8 mouse cellular contexts compared by ENCODE assay signal in genomic region chr19:45953286-45953685, GRCm38 (mm10). TPM values are rescaled to one million over a fixed set of nuclear protein-coding genes. Genes with fewer than 3 reads are reported as not detected.
DNase-seq lines count a peak whose midpoint lies in the region; ATAC-seq and TF ChIP-seq lines count a peak whose summit lies in the region.

No protein-coding gene starts in this region.

- no peak for TF ChIP-seq POLR2A in spleen, adult 2 months (IDR thresholded peaks at IDR 0.05; ENCODE audit: low read depth, low read length)

- DNase-seq in heart, adult 11 months: peak; percentile 41
- DNase-seq in heart, embryonic 10.5 days (ENCODE audit: low spot score): no peak
- peak; percentile 4 to 6 for DNase-seq in spleen, adult 2 months (ENCODE audit: low read depth in 1 of 2, low spot score in 2 of 2)
- DNase-seq in spleen, postnatal 14 days (ENCODE audit: low spot score in 2 of 2): no peak
- peak; percentile 70 for DNase-seq in embryo, embryonic 11 days
- DNase-seq in lung, embryonic 14.5 days: peak; percentile 78
- DNase-seq in thymus, postnatal 36 days: peak; percentile 7 to 13

- no peaks in the 10 kb centered on the region for H3K27me3 ChIP-seq in heart, embryonic 10.5 days (ENCODE audit: insufficient read depth, poor library complexity, severe bottlenecking)
- no peaks in the 10 kb centered on the region for H3K27me3 ChIP-seq in spleen, adult 2 months (ENCODE audit: control insufficient read depth, insufficient read depth, low read length)
- no peaks in the 10 kb centered on the region for H3K27me3 ChIP-seq in lung, embryonic 14.5 days (ENCODE audit: insufficient read depth, low read length)
- no peaks in the 10 kb centered on the region for H3K27me3 ChIP-seq in forebrain, embryonic 16.5 days (replicated peaks; ENCODE audit: control insufficient read depth, insufficient read depth, low read length)

- no peaks in the 10 kb centered on the region for H3K4me1 ChIP-seq in heart, embryonic 10.5 days
- no peaks in the 10 kb centered on the region for H3K4me1 ChIP-seq in spleen, adult 2 months (ENCODE audit: control insufficient read depth, insufficient read depth, insufficient read length)
- H3K4me1 ChIP-seq in lung, embryonic 14.5 days (ENCODE audit: insufficient read depth): no peaks in the 10 kb centered on the region
- no peaks in the 10 kb centered on the region for H3K4me1 ChIP-seq in forebrain, embryonic 16.5 days (replicated peaks; ENCODE audit: control insufficient read depth, insufficient read depth, low read length)

- H3K9me3 ChIP-seq in heart, embryonic 10.5 days: no peaks in the 10 kb centered on the region
- no peaks in the 10 kb centered on the region for H3K9me3 ChIP-seq in lung, embryonic 14.5 days (ENCODE audit: low read depth, low read length)
- H3K9me3 ChIP-seq in forebrain, embryonic 16.5 days (ENCODE audit: control insufficient read depth, low read length): no peaks in the 10 kb centered on the region

- peaks cover 35% of the 10 kb centered on the region for H3K36me3 ChIP-seq in heart, embryonic 10.5 days
- H3K36me3 ChIP-seq in spleen, adult 2 months (ENCODE audit: control insufficient read depth, insufficient read depth, low read length): peaks cover 4% of the 10 kb centered on the region; the same call in 1 of the 2 replicates
- H3K36me3 ChIP-seq in lung, embryonic 14.5 days (ENCODE audit: insufficient read depth): peaks cover 26% of the 10 kb centered on the region
- H3K36me3 ChIP-seq in forebrain, embryonic 16.5 days (ENCODE audit: control insufficient read depth, insufficient read depth): no peaks in the 10 kb centered on the region; the same call in 1 of the 2 replicates

- no peak overlapping the region for H3K9ac ChIP-seq in lung, embryonic 14.5 days
- no peak overlapping the region for H3K9ac ChIP-seq in forebrain, embryonic 16.5 days (replicated peaks; ENCODE audit: low read depth, low read length)

- peak; percentile 50; the same call in 1 of the 2 replicates for TF ChIP-seq CTCF in spleen, adult 2 months (IDR thresholded peaks at IDR 0.05; ENCODE audit: extremely low read depth, insufficient read depth, insufficient read length, insufficient replicate concordance)
- peak; percentile 81 for TF ChIP-seq CTCF in lung, embryonic 14.5 days (IDR thresholded peaks at IDR 0.05; ENCODE audit: low read depth)

- no peak overlapping the region for H3K4me3 ChIP-seq in heart, embryonic 10.5 days
- H3K4me3 ChIP-seq in spleen, adult 2 months (ENCODE audit: extremely low read depth, insufficient read depth, insufficient read length): no peak overlapping the region
- no peak overlapping the region for H3K4me3 ChIP-seq in lung, embryonic 14.5 days (ENCODE audit: low read depth, low read length)
- no peak overlapping the region for H3K4me3 ChIP-seq in forebrain, embryonic 16.5 days (replicated peaks; ENCODE audit: low read length)

- H3K4me2 ChIP-seq in lung, embryonic 14.5 days: no peak overlapping the region
- no peak overlapping the region for H3K4me2 ChIP-seq in forebrain, embryonic 16.5 days (ENCODE audit: low read length)

- ATAC-seq in lung, embryonic 14.5 days (ENCODE audit: insufficient read depth): no peak
- ATAC-seq in forebrain, embryonic 16.5 days: no peak

- 10% methylated on average over 3 of the region's 3 CpGs for WGBS in heart, embryonic 10.5 days
- WGBS in spleen, adult 2 months: 15% methylated on average over 3 of the region's 3 CpGs
- WGBS in lung, embryonic 14.5 days: 6% methylated on average over 3 of the region's 3 CpGs
- WGBS in forebrain, embryonic 16.5 days: 5% methylated on average over 3 of the region's 3 CpGs

- H3K27ac ChIP-seq in heart, embryonic 10.5 days: no peak overlapping the region
- no peak overlapping the region for H3K27ac ChIP-seq in spleen, adult 2 months (ENCODE audit: insufficient read depth, low read length)
- H3K27ac ChIP-seq in lung, embryonic 14.5 days (ENCODE audit: low read depth): no peak overlapping the region
- no peak overlapping the region for H3K27ac ChIP-seq in forebrain, embryonic 16.5 days (ENCODE audit: low read length)

RNA-seq across cellular contexts. Expression of gene Armh3, which starts 45.0 kb away (rescaled TPM):
- polyA plus RNA-seq in heart, embryonic 10.5 days (2016; fragmentation: Nextera tagmentation; extraction: Ambion mirVana): 16.0 and 16.6 TPM in 2 replicates
- 5.6 TPM in 2 replicates for polyA plus RNA-seq in spleen, adult 2 months (2012; rRNA removed)
- 16.0 and 17.8 TPM in 2 replicates for polyA plus RNA-seq in lung, embryonic 14.5 days (2014; fragmentation: Nextera tagmentation; extraction: Ambion mirVana)
- polyA plus RNA-seq in forebrain, embryonic 16.5 days (2015; fragmentation: Nextera tagmentation; extraction: Ambion mirVana): 23.8 and 25.3 TPM in 2 replicates

RNA-seq across cellular contexts. Expression of gene Hps6, which starts 50.0 kb away (rescaled TPM):
- polyA plus RNA-seq in heart, embryonic 10.5 days (2016; fragmentation: Nextera tagmentation; extraction: Ambion mirVana): 7.1 and 7.4 TPM in 2 replicates
- 7.4 and 8.8 TPM in 2 replicates for polyA plus RNA-seq in spleen, adult 2 months (2012; rRNA removed)
- 6.0 and 6.5 TPM in 2 replicates for polyA plus RNA-seq in lung, embryonic 14.5 days (2014; fragmentation: Nextera tagmentation; extraction: Ambion mirVana)
- 3.4 and 3.7 TPM in 2 replicates for polyA plus RNA-seq in forebrain, embryonic 16.5 days (2015; fragmentation: Nextera tagmentation; extraction: Ambion mirVana)

Comparison
In these comparisons a context has a peak if more than half of its experiments do, and no peak if none do; other contexts are left out.
1. DNase-seq: peak in heart, adult 11 months (single experiment), spleen, adult 2 months (2 of 2), embryo, embryonic 11 days (single experiment), lung, embryonic 14.5 days (single experiment) and thymus, postnatal 36 days (2 of 2); none in heart, embryonic 10.5 days (single experiment) and spleen, postnatal 14 days (0 of 2).